Mouse (Mus musculus): ENCODE measurements at regions not wholly inside any gene's neighbourhood (a gene's known extent, or its start where the extent isn't known, plus 50 kb on each side); places are given as distances from the start of the nearest gene placed in this dataset.

DNA sequence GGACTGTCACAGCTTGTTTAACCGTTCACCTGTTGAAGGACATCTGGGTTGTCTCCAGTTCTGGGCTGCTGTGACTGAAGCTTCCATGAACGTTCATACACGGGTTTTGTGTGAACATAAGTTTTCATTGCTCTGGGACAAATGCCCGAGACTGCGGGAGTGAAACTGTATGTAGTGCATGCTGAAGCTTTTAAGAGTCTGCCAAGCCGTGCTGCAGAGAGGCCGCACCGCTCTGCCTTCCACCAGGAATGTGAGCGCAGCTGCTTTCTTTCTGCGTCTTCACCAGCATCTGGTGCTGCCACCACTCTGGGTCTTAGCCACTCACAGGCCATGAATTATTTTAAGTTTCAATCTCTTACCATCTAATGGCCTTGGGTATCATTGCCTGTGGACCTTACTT is 232.8 kb downstream of the Tgfb2 start:
- TF ChIP-seq CTCF (IDR thresholded peaks at IDR 0.05; ENCODE audit: extremely low read depth, insufficient read depth, low read length) (no peak), POLR2A (IDR thresholded peaks at IDR 0.05; ENCODE audit: extremely low read depth, insufficient read depth, low read length) (no peak)

All from cortical plate, adult 2 months (tissue).